Mouse (Mus musculus) midbrain, embryonic 10.5 days (tissue): ENCODE results near the gene Bcl2l12. TPM values are rescaled to one million over a fixed set of nuclear protein-coding genes. Genes with fewer than 3 reads are reported as not detected.

Source experiments
- DNase-seq: peaks from one replicate; pipeline ENCODE4 v3.0.0-alpha.2; 2017; ENCODE audit warnings: low spot score
- H3K27ac ChIP-seq: fragments of 300-500 bp; sonication (generic); replicated peaks from 2 replicates; pipeline ENCODE4 v1.5.1; 2016; ENCODE audit warnings: mild to moderate bottlenecking
- H3K27me3 ChIP-seq: fragments of 300-500 bp; sonication (generic); 2 replicates; pipeline ENCODE4 v1.6.1; 2016; ENCODE audit warnings: low read depth, mild to moderate bottlenecking; ENCODE audit not compliant: poor library complexity, severe bottlenecking
- H3K36me3 ChIP-seq: fragments of 300-500 bp; sonication (generic); 2 replicates; pipeline ENCODE4 v1.6.1; 2016; ENCODE audit warnings: mild to moderate bottlenecking, moderate library complexity
- H3K4me1 ChIP-seq: fragments of 300-500 bp; sonication (generic); 2 replicates; pipeline ENCODE4 v1.6.1; 2016
- H3K4me3 ChIP-seq: fragments of 300-500 bp; sonication (generic); 2 replicates; pipeline ENCODE4 v1.5.1; 2016; ENCODE audit warnings: mild to moderate bottlenecking, moderate library complexity
- H3K9me3 ChIP-seq: fragments of 300-500 bp; sonication (generic); replicated peaks from 2 replicates; pipeline ENCODE4 v1.6.1; 2016; ENCODE audit warnings: mild to moderate bottlenecking
- WGBS: fragments of 180-500 bp; shearing (Covaris S2); methylation state at CpG from one replicate; pipeline ENCODE4 v1.1.7; 2016; 5-methylcytosine and 5-hydroxymethylcytosine counted together
- polyA plus RNA-seq: library from polyadenylated mRNA; unstranded; fragments of >200 nt; fragmentation: Nextera tagmentation; extraction: Ambion mirVana; gene quantifications from 2 replicates; pipeline ENCODE4 v1.2.1, GENCODE M21; 2016

Bcl2l12 gene
- polyA plus RNA-seq, 1 experiment from 2014 or later = 77.4 TPM

- Histone ChIP-seq H3K4me3 (peak overlapping the region; percentile 72), H3K36me3 (peaks cover 36% of the 10 kb centered on the region), H3K27ac (peak overlapping the region; percentile 89), H3K27me3 (peaks cover 22% of the 10 kb centered on the region), H3K9me3 (no peaks in the 10 kb centered on the region), H3K4me1 (peaks cover 50% of the 10 kb centered on the region)
- no peak for DNase-seq
- WGBS = 3% methylated on average over 20 of the region's 20 CpGs
These were observed 16.9 kb upstream of the Bcl2l12 start for GRCm38 (mm10) chr7:45015344-45015956.

GRCm38 (mm10) chr7:45014096-45014451 is 15.6 kb upstream of the Bcl2l12 start:
- WGBS = 94% methylated on average over 3 of the region's 3 CpGs
- Histone ChIP-seq H3K4me3 (no peak overlapping the region), H3K4me1 (peaks cover 40% of the 10 kb centered on the region), H3K9me3 (no peaks in the 10 kb centered on the region), H3K27me3 (peaks cover 8% of the 10 kb centered on the region), H3K27ac (no peak overlapping the region), H3K36me3 (peaks cover 50% of the 10 kb centered on the region)
- DNase-seq = no peak

- 95% methylated on average over 16 of the region's 16 CpGs for WGBS
- Histone ChIP-seq H3K4me3 (no peak overlapping the region), H3K27ac (no peak overlapping the region), H3K36me3 (peaks cover 55% of the 10 kb centered on the region), H3K9me3 (no peaks in the 10 kb centered on the region), H3K27me3 (peaks cover 3% of the 10 kb centered on the region), H3K4me1 (peaks cover 34% of the 10 kb centered on the region)
- DNase-seq = no peak
These were observed 15.0 kb upstream of the Bcl2l12 start for GRCm38 (mm10) chr7:45013366-45014095.

GRCm38 (mm10) chr7:45012824-45013223 is 14.3 kb upstream of the Bcl2l12 start:
- WGBS = 90% methylated on average over 4 of the region's 4 CpGs
- H3K9me3 ChIP-seq = no peaks in the 10 kb centered on the region
- H3K4me3 ChIP-seq = no peak overlapping the region
- peaks cover 27% of the 10 kb centered on the region for H3K4me1 ChIP-seq
- DNase-seq = no peak
- H3K27ac ChIP-seq = no peak overlapping the region
- H3K36me3 ChIP-seq = peaks cover 63% of the 10 kb centered on the region
- H3K27me3 ChIP-seq = no peaks in the 10 kb centered on the region

GRCm38 (mm10) chr7:45012011-45012410 is 13.5 kb upstream of the Bcl2l12 start:
- Histone ChIP-seq H3K4me1 (peaks cover 22% of the 10 kb centered on the region), H3K27ac (no peak overlapping the region), H3K9me3 (no peaks in the 10 kb centered on the region), H3K4me3 (no peak overlapping the region), H3K27me3 (no peaks in the 10 kb centered on the region), H3K36me3 (peaks cover 71% of the 10 kb centered on the region)
- WGBS = 95% methylated on average over 6 of the region's 6 CpGs
- DNase-seq = no peak

DNA sequence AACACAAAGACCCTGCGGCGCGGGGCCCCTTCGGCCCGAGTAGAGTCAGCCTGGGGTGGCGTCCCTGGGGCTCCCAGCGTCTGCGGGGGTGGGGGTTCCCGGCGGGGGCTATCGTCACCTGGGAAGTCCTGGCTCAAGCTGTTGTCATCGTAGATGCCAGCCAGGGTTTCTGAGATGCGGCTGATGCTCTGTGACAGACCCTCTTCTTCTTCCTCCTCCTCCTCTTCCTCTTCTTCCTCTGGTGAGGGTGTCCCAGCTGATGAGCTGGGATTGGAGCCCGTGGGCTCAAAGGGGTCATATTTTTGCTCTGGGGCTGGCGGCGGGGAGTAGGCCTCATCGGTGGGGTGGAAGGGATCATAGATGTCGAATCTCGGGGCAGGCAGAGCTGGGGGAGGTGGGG is 9.9 kb upstream of the Bcl2l12 start:
- Histone ChIP-seq H3K4me3 (peak overlapping the region; percentile 18; the same call in 1 of the 2 replicates), H3K36me3 (peaks cover 100% of the 10 kb centered on the region), H3K27ac (no peak overlapping the region), H3K9me3 (no peaks in the 10 kb centered on the region), H3K4me1 (no peaks in the 10 kb centered on the region), H3K27me3 (no peaks in the 10 kb centered on the region)
- WGBS = 96% methylated on average over 19 of the region's 19 CpGs
- no peak for DNase-seq

- WGBS = 94% methylated on average over 30 of the region's 30 CpGs
- Histone ChIP-seq H3K4me3 (peak overlapping the region; percentile 18; the same call in 1 of the 2 replicates), H3K4me1 (no peaks in the 10 kb centered on the region), H3K9me3 (no peaks in the 10 kb centered on the region), H3K27me3 (no peaks in the 10 kb centered on the region), H3K36me3 (peaks cover 100% of the 10 kb centered on the region), H3K27ac (no peak overlapping the region)
- DNase-seq = no peak
These were observed 9.3 kb upstream of the Bcl2l12 start for GRCm38 (mm10) chr7:45007846-45008245.

- H3K4me3 ChIP-seq = peak overlapping the region; percentile 19; the same call in 1 of the 2 replicates
- no peaks in the 10 kb centered on the region for H3K4me1 ChIP-seq
- 95% methylated on average over 29 of the region's 29 CpGs for WGBS
- H3K9me3 ChIP-seq = no peaks in the 10 kb centered on the region
- H3K36me3 ChIP-seq = peaks cover 100% of the 10 kb centered on the region
- H3K27me3 ChIP-seq = no peaks in the 10 kb centered on the region
- DNase-seq = no peak
- no peak overlapping the region for H3K27ac ChIP-seq
These were observed 8.6 kb upstream of the Bcl2l12 start for GRCm38 (mm10) chr7:45007141-45007540.

DNA sequence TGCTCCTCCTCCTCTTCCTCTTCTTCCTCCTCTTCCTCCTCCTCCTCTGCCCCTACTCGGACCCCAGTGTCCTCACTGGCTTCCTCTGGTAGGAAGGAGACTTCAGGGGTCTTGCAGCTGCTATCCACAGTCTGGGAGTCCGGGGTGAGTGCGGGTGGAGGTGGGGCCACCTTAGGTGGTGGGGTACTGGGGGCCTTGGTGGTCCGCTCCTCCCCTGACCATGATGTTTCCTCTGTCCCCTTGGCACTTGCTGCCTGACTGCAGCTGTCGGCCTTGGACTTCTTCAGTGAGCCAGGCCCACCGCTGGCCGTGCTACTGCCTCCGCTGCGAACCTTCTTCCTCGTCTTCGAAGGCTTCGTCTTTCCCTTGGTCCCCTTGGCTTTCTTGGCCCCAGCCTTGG is 8.0 kb upstream of the Bcl2l12 start:
- Histone ChIP-seq H3K27ac (no peak overlapping the region), H3K4me1 (no peaks in the 10 kb centered on the region), H3K4me3 (no peak overlapping the region), H3K9me3 (no peaks in the 10 kb centered on the region), H3K36me3 (peaks cover 100% of the 10 kb centered on the region), H3K27me3 (no peaks in the 10 kb centered on the region)
- DNase-seq = no peak
- WGBS = 96% methylated on average over 12 of the region's 12 CpGs

GRCm38 (mm10) chr7:45005321-45005992 is 6.9 kb upstream of the Bcl2l12 start:
- H3K27me3 ChIP-seq = no peaks in the 10 kb centered on the region
- peaks cover 100% of the 10 kb centered on the region for H3K36me3 ChIP-seq
- H3K4me3 ChIP-seq = peak overlapping the region; percentile 5; the same call in 1 of the 2 replicates
- 98% methylated on average over 6 of the region's 6 CpGs for WGBS
- DNase-seq = no peak
- no peaks in the 10 kb centered on the region for H3K9me3 ChIP-seq
- no peak overlapping the region for H3K27ac ChIP-seq
- no peaks in the 10 kb centered on the region for H3K4me1 ChIP-seq

DNA sequence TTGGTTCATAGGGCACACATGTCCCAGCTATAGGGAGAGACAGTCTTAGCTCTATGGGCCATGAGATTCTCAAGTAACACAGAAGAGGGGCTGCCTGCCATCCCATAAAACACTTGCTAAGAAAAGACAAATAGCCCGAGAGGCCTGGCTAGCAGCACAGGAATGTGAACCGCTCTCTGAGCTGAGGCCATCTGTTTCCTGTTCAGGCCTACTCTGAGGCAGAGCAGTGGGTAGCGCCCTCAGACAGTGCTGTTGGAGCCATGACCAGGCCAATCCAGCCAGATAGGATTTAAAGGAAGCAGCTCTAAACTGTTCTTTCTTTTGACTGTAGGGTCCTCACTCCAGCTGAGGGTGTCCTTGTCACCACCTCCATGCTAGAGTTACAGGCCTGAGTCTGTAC is 6.0 kb upstream of the Bcl2l12 start:
- H3K9me3 ChIP-seq = no peaks in the 10 kb centered on the region
- no peak overlapping the region for H3K4me3 ChIP-seq
- 84% methylated on average over 3 of the region's 3 CpGs for WGBS

DNA sequence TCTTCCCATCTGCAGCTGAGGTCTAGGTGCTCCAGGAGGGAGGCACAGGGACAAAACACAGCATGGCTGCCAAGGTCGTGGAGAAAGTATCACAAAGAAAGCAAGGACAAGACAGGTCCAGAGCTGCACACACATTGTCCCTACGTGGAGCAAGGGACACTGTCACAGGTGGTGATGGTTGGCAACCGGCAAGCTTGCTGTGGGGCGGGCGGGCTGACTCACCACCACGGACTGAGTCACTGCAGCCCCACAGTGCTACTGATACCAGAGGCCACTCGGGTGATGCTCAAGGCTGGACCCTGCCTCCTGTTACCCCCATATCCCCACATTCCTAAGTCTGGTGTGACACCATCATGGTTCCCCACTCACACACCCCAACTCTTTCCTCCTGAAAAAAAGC is 3.9 kb upstream of the Bcl2l12 start:
- 94% methylated on average over 7 of the region's 7 CpGs for WGBS
- Histone ChIP-seq H3K27ac (no peak overlapping the region), H3K27me3 (no peaks in the 10 kb centered on the region), H3K4me3 (peak overlapping the region; percentile 22; the same call in 1 of the 2 replicates), H3K4me1 (peaks cover 24% of the 10 kb centered on the region), H3K9me3 (no peaks in the 10 kb centered on the region), H3K36me3 (peaks cover 83% of the 10 kb centered on the region)
- DNase-seq = no peak

More for the DNA sequence above, 6.0 kb upstream of the Bcl2l12 start:
- DNase-seq = no peak
- peaks cover 6% of the 10 kb centered on the region for H3K4me1 ChIP-seq
- H3K36me3 ChIP-seq = peaks cover 100% of the 10 kb centered on the region
- no peaks in the 10 kb centered on the region for H3K27me3 ChIP-seq
- H3K27ac ChIP-seq = no peak overlapping the region
